Mouse (Mus musculus) stomach, embryonic 16.5 days (tissue): ENCODE measurements around the gene Gpr31b. TPM values are rescaled to one million over a fixed set of nuclear protein-coding genes. Genes with fewer than 3 reads are reported as not detected.

Experiments used
- polyA plus RNA-seq: library from polyadenylated mRNA; unstranded; fragments of >200 nt; fragmentation: Nextera tagmentation; extraction: Ambion mirVana; gene quantifications from 2 replicates; pipeline ENCODE4 v1.2.1, GENCODE M21; 2015

Gpr31b gene
- polyA plus RNA-seq, 1 experiment from 2014 or later = not detected

Other genes starting within 250 kb of the Gpr31b start
- gene Mas1, start 184.2 kb downstream of the Gpr31b start, polyA plus RNA-seq = 0.84 and 0.89 TPM in 2 replicates
- gene Mrgprh, start 176.3 kb downstream of the Gpr31b start, polyA plus RNA-seq = 0.09 TPM in 1 of 2 replicates, not detected in the other
- 0.42 and 1.1 TPM in 2 replicates for gene Pnldc1, start 142.1 kb downstream of the Gpr31b start, polyA plus RNA-seq
- gene Tcp1, start 136.6 kb downstream of the Gpr31b start, polyA plus RNA-seq = 347 and 392 TPM in 2 replicates
- 120 and 141 TPM in 2 replicates for gene Mrpl18, start 136.0 kb downstream of the Gpr31b start, polyA plus RNA-seq
- gene Acat3, start 111.7 kb downstream of the Gpr31b start, polyA plus RNA-seq = 1.2 and 1.5 TPM in 2 replicates
- gene Acat2, start 91.5 kb downstream of the Gpr31b start, polyA plus RNA-seq = 137 TPM in 2 replicates
- 101 and 105 TPM in 2 replicates for gene Wtap, start 58.1 kb downstream of the Gpr31b start, polyA plus RNA-seq
- gene Sod2, start 45.5 kb downstream of the Gpr31b start, polyA plus RNA-seq = 125 and 130 TPM in 2 replicates
- gene Tcp10b, start 8.8 kb upstream of the Gpr31b start, polyA plus RNA-seq = 0.15 TPM in 1 of 2 replicates, not detected in the other
- gene Unc93a, start 79.5 kb upstream of the Gpr31b start, polyA plus RNA-seq = not detected in 2 replicates
- not detected in 2 replicates for gene Smok2a, start 168.9 kb upstream of the Gpr31b start, polyA plus RNA-seq
- gene Smok2b, start 178.0 kb upstream of the Gpr31b start, polyA plus RNA-seq = not detected in 2 replicates